Mouse (Mus musculus) heart, embryonic 10.5 days (tissue): ENCODE data around the gene Prom1. TPM values are rescaled to one million over a fixed set of nuclear protein-coding genes. Genes with fewer than 3 reads are reported as not detected.

Experiments used
- DNase-seq: peaks from one replicate; pipeline ENCODE4 v3.0.0-alpha.2; 2017; ENCODE audit warnings: low spot score
- H3K27ac ChIP-seq: fragments of 300-500 bp; sonication (generic); 2 replicates; pipeline ENCODE4 v1.5.1; 2016; ENCODE audit warnings: mild to moderate bottlenecking
- H3K27me3 ChIP-seq: fragments of 300-500 bp; sonication (generic); 2 replicates; pipeline ENCODE4 v1.6.1; 2016; ENCODE audit warnings: mild to moderate bottlenecking; ENCODE audit not compliant: poor library complexity, insufficient read depth, severe bottlenecking
- H3K36me3 ChIP-seq: fragments of 300-500 bp; sonication (generic); 2 replicates; pipeline ENCODE4 v1.6.1; 2016; ENCODE audit warnings: mild to moderate bottlenecking, moderate library complexity
- H3K4me1 ChIP-seq: fragments of 300-500 bp; sonication (generic); 2 replicates; pipeline ENCODE4 v1.6.1; 2016; ENCODE audit warnings: mild to moderate bottlenecking
- H3K4me3 ChIP-seq: fragments of 300-500 bp; sonication (generic); 2 replicates; pipeline ENCODE4 v1.5.1; 2016; ENCODE audit warnings: mild to moderate bottlenecking, moderate library complexity
- H3K9me3 ChIP-seq: fragments of 300-500 bp; sonication (generic); 2 replicates; pipeline ENCODE4 v1.6.1; 2016; ENCODE audit warnings: mild to moderate bottlenecking, moderate library complexity
- whole genome bisulfite sequencing: fragments of 180-500 bp; shearing (Covaris S2); methylation state at CpG from one replicate; pipeline ENCODE4 v1.1.7; 2016; 5-methylcytosine and 5-hydroxymethylcytosine counted together
- polyA plus RNA-seq: library from polyadenylated mRNA; unstranded; fragments of >200 nt; fragmentation: Nextera tagmentation; extraction: Ambion mirVana; gene quantifications from 2 replicates; pipeline ENCODE4 v1.2.1, GENCODE M21; 2016

Prom1 gene
- polyA plus RNA-seq, 1 experiment from 2014 or later: 32.5 TPM

GRCm38 (mm10) chr5:43948748-43949275 is 153.0 kb downstream of the Prom1 start:
- Histone ChIP-seq H3K27me3 (no peaks in the 10 kb centered on the region; the same call in 1 of the 2 replicates), H3K27ac (peak overlapping the region; percentile 73), H3K4me3 (peak overlapping the region; percentile 63), H3K9me3 (no peaks in the 10 kb centered on the region), H3K4me1 (peaks cover 15% of the 10 kb centered on the region), H3K36me3 (no peaks in the 10 kb centered on the region)
- WGBS: 4% methylated on average over 8 of the region's 8 CpGs
- peak; percentile 78 for DNase-seq

DNA sequence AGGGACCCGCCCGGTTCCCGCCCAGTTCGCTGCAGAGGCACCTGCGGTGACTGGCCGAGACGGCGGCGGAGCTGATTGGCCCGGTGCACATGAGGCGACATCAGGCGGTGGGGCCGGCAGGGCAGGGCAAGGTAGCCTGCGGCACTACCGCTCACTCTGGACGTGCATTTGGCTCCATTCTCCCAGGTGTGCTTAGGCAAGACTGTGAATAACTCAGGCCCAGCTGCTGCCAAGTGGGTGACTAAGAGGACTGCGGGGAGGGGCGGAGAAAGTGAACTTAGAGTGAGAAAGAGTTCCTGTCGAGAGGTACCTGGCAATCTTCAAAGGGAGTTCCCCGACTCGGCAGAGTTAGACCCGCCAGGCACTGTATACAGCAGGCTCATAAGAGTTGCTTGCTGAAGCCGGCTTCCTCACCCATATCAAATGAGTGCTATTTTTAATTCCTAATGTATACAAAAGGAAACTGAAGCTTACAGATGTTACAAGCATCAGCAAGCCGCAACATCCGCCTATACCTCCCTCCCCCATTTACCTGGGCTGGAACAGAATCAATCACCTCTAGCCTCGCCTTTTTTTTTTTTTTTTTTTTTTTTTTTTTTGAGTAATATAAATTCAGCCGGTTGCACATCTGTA is 153.6 kb downstream of the Prom1 start:
- peaks cover 15% of the 10 kb centered on the region for H3K4me1 ChIP-seq
- no peaks in the 10 kb centered on the region for H3K9me3 ChIP-seq
- H3K4me3 ChIP-seq: peak overlapping the region; percentile 63
- no peaks in the 10 kb centered on the region; the same call in 1 of the 2 replicates for H3K27me3 ChIP-seq
- H3K36me3 ChIP-seq: no peaks in the 10 kb centered on the region
- H3K27ac ChIP-seq: peak overlapping the region; percentile 67; the same call in 1 of the 2 replicates
- DNase-seq: peak; percentile 81
- WGBS: 2% methylated on average over 27 of the region's 27 CpGs

GRCm38 (mm10) chr5:43947330-43947977 is 154.4 kb downstream of the Prom1 start:
- 35% methylated on average over 9 of the region's 9 CpGs for WGBS
- Histone ChIP-seq H3K27ac (no peak overlapping the region), H3K27me3 (no peaks in the 10 kb centered on the region; the same call in 1 of the 2 replicates), H3K4me3 (peak overlapping the region; percentile 63), H3K9me3 (no peaks in the 10 kb centered on the region), H3K36me3 (no peaks in the 10 kb centered on the region), H3K4me1 (peaks cover 15% of the 10 kb centered on the region)
- DNase-seq: no peak

Other genes starting within 250 kb of the Prom1 start
- gene Cd38, start 233.5 kb downstream of the Prom1 start, polyA plus RNA-seq: 18.1 and 20.6 TPM in 2 replicates
- gene Gm7879, start 188.9 kb downstream of the Prom1 start, polyA plus RNA-seq: 0.49 TPM in 1 of 2 replicates, not detected in the other
- gene Fgfbp1, start 120.3 kb downstream of the Prom1 start, polyA plus RNA-seq: 0.23 and 0.28 TPM in 2 replicates
- 25.8 and 29.1 TPM in 2 replicates for gene Tapt1, start 124.6 kb upstream of the Prom1 start, polyA plus RNA-seq